Mouse (Mus musculus): ENCODE data around the gene Umad1. TPM values are rescaled to one million over a fixed set of nuclear protein-coding genes. Genes with fewer than 3 reads are reported as not detected.

Umad1 gene
- polyA plus RNA-seq, 1 experiment: 21.9 TPM

DNA sequence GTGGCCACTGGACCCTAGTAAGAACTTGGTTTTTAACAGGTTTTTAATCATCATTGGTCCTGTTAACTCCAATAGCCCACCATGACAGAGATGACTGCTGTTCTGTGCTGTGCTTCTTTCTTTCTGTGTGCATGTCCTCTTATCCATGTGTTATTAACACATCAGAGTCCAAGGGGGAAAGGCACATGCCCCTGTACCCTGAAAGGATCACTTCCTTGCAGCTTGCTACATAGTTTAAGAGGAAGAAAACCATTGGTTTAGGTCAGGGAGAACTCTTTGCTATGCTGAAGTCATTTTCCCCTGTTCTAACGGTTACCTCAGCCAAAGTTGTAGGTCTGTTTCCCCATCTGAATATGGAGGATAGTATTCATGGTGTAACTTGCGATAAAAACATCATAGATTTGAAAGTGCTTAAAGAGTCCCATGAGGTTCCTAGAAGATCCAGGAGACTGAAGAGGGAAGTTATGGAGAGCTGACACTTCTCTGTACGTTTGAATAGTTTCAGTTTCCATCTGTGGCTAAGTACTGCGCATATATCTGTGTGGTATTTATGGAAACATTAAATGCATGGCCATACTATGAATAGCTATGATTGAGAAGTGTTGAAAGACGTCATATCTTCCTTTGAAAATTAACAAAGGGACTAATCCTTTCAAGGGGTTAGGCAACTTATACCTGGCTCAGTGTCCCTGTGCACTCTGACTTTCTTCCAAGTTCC is 236.2 kb downstream of the Umad1 start:
- Histone ChIP-seq H3K4me3 (ENCODE audit: insufficient read depth, low read depth, low read length) (no peak overlapping the region), H3K4me1 (ENCODE audit: control insufficient read depth, insufficient read depth, low read length) (no peaks in the 10 kb centered on the region), H3K36me3 (ENCODE audit: control insufficient read depth, insufficient read depth, low read length) (no peaks in the 10 kb centered on the region), H3K27ac (ENCODE audit: insufficient read depth, low read depth, low read length) (no peak overlapping the region), H3K27me3 (replicated peaks; ENCODE audit: control insufficient read depth, insufficient read depth, low read length) (no peaks in the 10 kb centered on the region)
- WGBS: 85% methylated on average over 5 of the region's 5 CpGs
- TF ChIP-seq POLR2A (IDR thresholded peaks at IDR 0.05; ENCODE audit: low read depth, low read length) (no peak), CTCF (conservative IDR thresholded peaks at IDR 0.05; ENCODE audit: insufficient read depth, insufficient read length, low read depth, low read length) (no peak)
- DNase-seq: no peak

- TF ChIP-seq POLR2A (IDR thresholded peaks at IDR 0.05; ENCODE audit: low read depth, low read length) (no peak), CTCF (conservative IDR thresholded peaks at IDR 0.05; ENCODE audit: insufficient read depth, insufficient read length, low read depth, low read length) (no peak)
- no peak overlapping the region for H3K4me3 ChIP-seq (ENCODE audit: insufficient read depth, low read depth, low read length)
- no peak for DNase-seq
- no peak overlapping the region for H3K27ac ChIP-seq (ENCODE audit: insufficient read depth, low read depth, low read length)
- WGBS: 70% methylated on average over 4 of the region's 4 CpGs
- H3K27me3 ChIP-seq (replicated peaks; ENCODE audit: control insufficient read depth, insufficient read depth, low read length): no peaks in the 10 kb centered on the region
- H3K4me1 ChIP-seq (ENCODE audit: control insufficient read depth, insufficient read depth, low read length): no peaks in the 10 kb centered on the region
- no peaks in the 10 kb centered on the region for H3K36me3 ChIP-seq (ENCODE audit: control insufficient read depth, insufficient read depth, low read length)
These were observed 236.7 kb downstream of the Umad1 start for GRCm38 (mm10) chr6:8495827-8496222.

GRCm38 (mm10) chr6:8497234-8497867 is 238.3 kb downstream of the Umad1 start:
- Histone ChIP-seq H3K4me1 (ENCODE audit: control insufficient read depth, insufficient read depth, low read length) (no peaks in the 10 kb centered on the region), H3K4me3 (ENCODE audit: insufficient read depth, low read depth, low read length) (no peak overlapping the region), H3K27ac (ENCODE audit: insufficient read depth, low read depth, low read length) (no peak overlapping the region), H3K27me3 (replicated peaks; ENCODE audit: control insufficient read depth, insufficient read depth, low read length) (no peaks in the 10 kb centered on the region), H3K36me3 (ENCODE audit: control insufficient read depth, insufficient read depth, low read length) (no peaks in the 10 kb centered on the region)
- TF ChIP-seq POLR2A (IDR thresholded peaks at IDR 0.05; ENCODE audit: low read depth, low read length) (no peak), CTCF (conservative IDR thresholded peaks at IDR 0.05; ENCODE audit: insufficient read depth, insufficient read length, low read depth, low read length) (no peak)
- 50% methylated on average over 6 of the region's 6 CpGs for WGBS
- DNase-seq: no peak

- H3K36me3 ChIP-seq (ENCODE audit: control insufficient read depth, insufficient read depth, low read length): no peaks in the 10 kb centered on the region
- TF ChIP-seq CTCF (conservative IDR thresholded peaks at IDR 0.05; ENCODE audit: insufficient read depth, insufficient read length, low read depth, low read length): no peak
- no peak for TF ChIP-seq POLR2A (IDR thresholded peaks at IDR 0.05; ENCODE audit: low read depth, low read length)
- no peak overlapping the region for H3K4me3 ChIP-seq (ENCODE audit: insufficient read depth, low read depth, low read length)
- no peaks in the 10 kb centered on the region for H3K4me1 ChIP-seq (ENCODE audit: control insufficient read depth, insufficient read depth, low read length)
- H3K27me3 ChIP-seq (replicated peaks; ENCODE audit: control insufficient read depth, insufficient read depth, low read length): no peaks in the 10 kb centered on the region
- DNase-seq: no peak
- no peak overlapping the region for H3K27ac ChIP-seq (ENCODE audit: insufficient read depth, low read depth, low read length)
- WGBS: 39% methylated on average over 6 of the region's 6 CpGs
These were observed 238.8 kb downstream of the Umad1 start for GRCm38 (mm10) chr6:8497868-8498257.

DNA sequence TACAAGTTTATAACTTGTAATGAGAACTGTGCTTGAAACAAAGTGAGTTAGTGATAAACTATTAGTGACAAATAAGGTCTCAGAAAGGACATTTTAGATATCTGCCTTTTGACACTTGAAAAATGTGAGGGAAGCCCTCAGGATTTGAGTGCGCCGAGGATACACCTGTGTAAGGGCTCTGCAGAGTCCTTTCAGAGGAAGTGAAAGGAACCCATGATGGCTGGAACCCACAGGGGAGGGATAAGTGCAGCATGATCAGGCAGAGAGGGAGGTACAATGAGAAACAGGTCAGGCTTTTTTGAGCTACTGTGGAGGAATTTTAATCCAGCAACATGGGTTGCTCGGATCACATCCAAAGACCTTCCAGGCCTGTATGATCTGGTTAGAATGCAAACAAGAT is 239.9 kb downstream of the Umad1 start:
- WGBS: 92% methylated on average over 3 of the region's 3 CpGs
- DNase-seq: no peak
- TF ChIP-seq POLR2A (IDR thresholded peaks at IDR 0.05; ENCODE audit: low read depth, low read length) (no peak), CTCF (conservative IDR thresholded peaks at IDR 0.05; ENCODE audit: insufficient read depth, insufficient read length, low read depth, low read length) (no peak)
- no peak overlapping the region for H3K27ac ChIP-seq (ENCODE audit: insufficient read depth, low read depth, low read length)
- no peaks in the 10 kb centered on the region for H3K27me3 ChIP-seq (replicated peaks; ENCODE audit: control insufficient read depth, insufficient read depth, low read length)
- H3K36me3 ChIP-seq (ENCODE audit: control insufficient read depth, insufficient read depth, low read length): no peaks in the 10 kb centered on the region
- H3K4me3 ChIP-seq (ENCODE audit: insufficient read depth, low read depth, low read length): no peak overlapping the region
- H3K4me1 ChIP-seq (ENCODE audit: control insufficient read depth, insufficient read depth, low read length): no peaks in the 10 kb centered on the region

DNA sequence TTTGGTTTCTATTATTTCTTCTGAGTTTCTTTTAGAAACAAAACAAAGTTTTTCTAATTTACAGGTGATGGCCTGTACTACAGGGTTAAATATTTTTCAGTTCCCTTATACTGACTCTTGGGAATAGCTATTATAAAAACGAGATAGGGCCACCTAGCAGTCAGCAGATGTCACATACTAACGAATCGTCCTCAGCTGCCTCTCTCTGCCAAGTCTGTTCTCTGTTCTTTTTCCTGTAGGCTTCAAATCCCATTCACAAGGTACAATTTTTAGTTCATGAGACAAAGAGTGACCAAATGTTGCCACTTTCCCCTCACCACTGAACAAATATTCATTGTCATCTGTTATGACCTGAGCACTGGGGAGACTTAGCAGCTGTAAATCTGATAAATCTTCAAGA is 244.9 kb downstream of the Umad1 start:
- no peak for DNase-seq
- 48% methylated on average over 3 of the region's 3 CpGs for WGBS
- no peak overlapping the region for H3K4me3 ChIP-seq (ENCODE audit: insufficient read depth, low read depth, low read length)

DNA sequence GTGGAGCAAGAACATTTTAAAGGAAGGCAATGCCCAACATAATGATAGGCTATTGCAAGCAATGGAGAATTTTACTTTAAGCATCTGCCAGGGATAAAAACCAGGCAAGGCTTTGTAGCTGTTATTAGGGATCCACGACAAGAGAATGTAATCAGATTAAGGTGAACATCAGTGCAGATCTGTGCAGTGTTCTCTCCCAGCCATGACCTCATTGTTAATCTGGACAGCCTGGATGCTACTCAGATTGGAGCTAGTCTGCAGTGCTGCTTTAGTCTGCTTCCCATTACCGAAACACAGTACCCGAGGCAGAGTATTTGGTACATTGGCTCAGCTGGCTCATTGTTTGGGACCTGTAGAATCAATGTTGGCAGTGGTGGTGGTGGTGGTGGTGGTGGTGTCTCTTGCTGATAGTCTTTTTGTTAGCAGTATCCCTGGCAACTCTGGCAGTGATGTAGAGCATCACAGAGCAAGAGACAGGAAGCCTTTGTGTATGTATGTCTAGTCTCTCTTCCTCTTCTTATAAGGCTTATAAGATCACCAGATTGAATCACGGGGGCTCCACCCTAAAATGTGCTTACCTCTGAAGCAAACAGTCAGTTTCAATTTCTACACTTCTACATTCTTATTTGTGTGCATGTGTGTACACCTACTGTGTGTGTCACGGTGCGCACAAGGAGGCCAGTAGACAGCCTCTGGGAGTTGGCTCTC is 245.6 kb downstream of the Umad1 start:
- no peaks in the 10 kb centered on the region; the same call in 1 of the 2 replicates for H3K4me1 ChIP-seq (ENCODE audit: control insufficient read depth, insufficient read depth, low read length)
- no peak overlapping the region for H3K4me3 ChIP-seq (ENCODE audit: insufficient read depth, low read depth, low read length)
- 84% methylated on average over 6 of the region's 6 CpGs for WGBS
- DNase-seq: no peak
- H3K27me3 ChIP-seq (replicated peaks; ENCODE audit: control insufficient read depth, insufficient read depth, low read length): no peaks in the 10 kb centered on the region
- TF ChIP-seq CTCF (conservative IDR thresholded peaks at IDR 0.05; ENCODE audit: insufficient read depth, insufficient read length, low read depth, low read length): no peak
- TF ChIP-seq POLR2A (IDR thresholded peaks at IDR 0.05; ENCODE audit: low read depth, low read length): no peak
- no peak overlapping the region for H3K27ac ChIP-seq (ENCODE audit: insufficient read depth, low read depth, low read length)
- no peaks in the 10 kb centered on the region for H3K36me3 ChIP-seq (ENCODE audit: control insufficient read depth, insufficient read depth, low read length)

More for the DNA sequence above, 244.9 kb downstream of the Umad1 start:
- Histone ChIP-seq H3K4me1 (ENCODE audit: control insufficient read depth, insufficient read depth, low read length) (no peaks in the 10 kb centered on the region; the same call in 1 of the 2 replicates), H3K27ac (ENCODE audit: insufficient read depth, low read depth, low read length) (no peak overlapping the region), H3K36me3 (ENCODE audit: control insufficient read depth, insufficient read depth, low read length) (no peaks in the 10 kb centered on the region), H3K27me3 (replicated peaks; ENCODE audit: control insufficient read depth, insufficient read depth, low read length) (no peaks in the 10 kb centered on the region)
- TF ChIP-seq POLR2A (IDR thresholded peaks at IDR 0.05; ENCODE audit: low read depth, low read length): no peak
- no peak for TF ChIP-seq CTCF (conservative IDR thresholded peaks at IDR 0.05; ENCODE audit: insufficient read depth, insufficient read length, low read depth, low read length)

Measured in kidney, adult 2 months (tissue).